Mouse (Mus musculus) neutrophil, adult 5-6 weeks (primary cell): Measurements from ENCODE around the gene Ipo4. TPM values are rescaled to one million over a fixed set of nuclear protein-coding genes. Genes with fewer than 3 reads are reported as not detected.

Experiments
- ATAC-seq: fragments of 151-379, 151-347 bp; 2 replicates; pipeline ENCODE4 v1.8.0; 2017; ENCODE audit warnings: mild to moderate bottlenecking, moderate TSS enrichment; ENCODE audit not compliant: insufficient number of reproducible peaks, poor library complexity, low FRiP score, severe bottlenecking; ENCODE audit errors: extremely low read depth
- total RNA-seq: library from RNA; stranded (forward); fragments of 200-1000 nt; gene quantifications from 2 replicates; pipeline ENCODE4 v1.2.3, GENCODE M21; 2017

Gene Ipo4
- total RNA-seq, 1 experiment from 2014 or later, result 11.3 TPM

GRCm38 (mm10) chr14:55575711-55576110 is 60.0 kb downstream of the Ipo4 start:
- no peak for ATAC-seq

Other genes starting within 250 kb of the Ipo4 start
- gene Dhrs4, start 157.2 kb downstream of the Ipo4 start, total RNA-seq, result 22.9 and 24.1 TPM in 2 replicates
- 0.74 TPM in 1 of 2 replicates, not detected in the other for gene Carmil3, start 145.3 kb downstream of the Ipo4 start, total RNA-seq
- not detected in 2 replicates for gene Cpne6, start 125.5 kb downstream of the Ipo4 start, total RNA-seq
- gene Nrl, start 111.0 kb downstream of the Ipo4 start, total RNA-seq, result 0.12 TPM in 1 of 2 replicates, not detected in the other
- gene Pck2, start 95.7 kb downstream of the Ipo4 start, total RNA-seq, result 38.6 and 38.8 TPM in 2 replicates
- gene Dcaf11, start 76.0 kb downstream of the Ipo4 start, total RNA-seq, result 82.2 and 98.6 TPM in 2 replicates
- 6.9 and 9.1 TPM in 2 replicates for gene A730061H03Rik, start 75.6 kb downstream of the Ipo4 start, total RNA-seq
- gene Fitm1, start 60.3 kb downstream of the Ipo4 start, total RNA-seq, result not detected in 2 replicates
- gene Psme1, start 57.8 kb downstream of the Ipo4 start, total RNA-seq, result 254 and 295 TPM in 2 replicates
- gene Emc9, start 50.7 kb downstream of the Ipo4 start, total RNA-seq, result 5.0 TPM in 2 replicates
- 164 and 175 TPM in 2 replicates for gene Psme2, start 44.8 kb downstream of the Ipo4 start, total RNA-seq
- 73.4 and 82.3 TPM in 2 replicates for gene Rnf31, start 44.2 kb downstream of the Ipo4 start, total RNA-seq
- 163 and 164 TPM in 2 replicates for gene Irf9, start 32.4 kb downstream of the Ipo4 start, total RNA-seq
- gene Rec8, start 17.9 kb downstream of the Ipo4 start, total RNA-seq, result not detected in 2 replicates
- 2.1 and 2.8 TPM in 2 replicates for gene Gm49378, start 1.9 kb upstream of the Ipo4 start, total RNA-seq
- 40.7 and 42.5 TPM in 2 replicates for gene Tm9sf1, start 7.8 kb upstream of the Ipo4 start, total RNA-seq
- 0.98 and 2.1 TPM in 2 replicates for gene Tssk4, start 14.2 kb upstream of the Ipo4 start, total RNA-seq
- 40.6 and 42.1 TPM in 2 replicates for gene Mdp1, start 24.6 kb upstream of the Ipo4 start, total RNA-seq
- gene Gmpr2, start 36.0 kb upstream of the Ipo4 start, total RNA-seq, result 27.5 and 44.8 TPM in 2 replicates
- gene Nedd8, start 36.2 kb upstream of the Ipo4 start, total RNA-seq, result 158 and 211 TPM in 2 replicates
- 64.8 and 68.2 TPM in 2 replicates for gene Tinf2, start 45.9 kb upstream of the Ipo4 start, total RNA-seq
- 6.9 and 9.5 TPM in 2 replicates for gene Tgm1, start 78.0 kb upstream of the Ipo4 start, total RNA-seq
- gene Rabggta, start 86.3 kb upstream of the Ipo4 start, total RNA-seq, result 27.2 and 36.8 TPM in 2 replicates
- gene Dhrs1, start 109.7 kb upstream of the Ipo4 start, total RNA-seq, result 20.4 and 28.0 TPM in 2 replicates
- gene Nop9, start 109.7 kb upstream of the Ipo4 start, total RNA-seq, result 12.1 and 15.8 TPM in 2 replicates
- gene Cideb, start 122.5 kb upstream of the Ipo4 start, total RNA-seq, result 0.49 TPM in 1 of 2 replicates, not detected in the other
- 0.25 and 0.81 TPM in 2 replicates for gene Ltb4r2, start 125.5 kb upstream of the Ipo4 start, total RNA-seq
- gene Ltb4r1, start 130.0 kb upstream of the Ipo4 start, total RNA-seq, result 12.9 and 14.6 TPM in 2 replicates
- gene Adcy4, start 148.1 kb upstream of the Ipo4 start, total RNA-seq, result 0.49 TPM in 1 of 2 replicates, not detected in the other
- 17.3 and 30.9 TPM in 2 replicates for gene Ripk3, start 152.9 kb upstream of the Ipo4 start, total RNA-seq
- gene Nfatc4, start 187.2 kb upstream of the Ipo4 start, total RNA-seq, result not detected in 2 replicates
- 0.23 and 0.25 TPM in 2 replicates for gene Nynrin, start 218.1 kb upstream of the Ipo4 start, total RNA-seq
- 0.37 TPM in 1 of 2 replicates, not detected in the other for gene Cbln3, start 248.4 kb upstream of the Ipo4 start, total RNA-seq
- 157 and 158 TPM in 2 replicates for gene Khnyn, start 249.0 kb upstream of the Ipo4 start, total RNA-seq